Mouse (Mus musculus) ES-Bruce4 (cell line): ENCODE measurements around the gene Tbc1d22a. TPM values are rescaled to one million over a fixed set of nuclear protein-coding genes. Genes with fewer than 3 reads are reported as not detected.

Source experiments
- H3K27ac ChIP-seq: 2 replicates; pipeline ENCODE4 v1.5.1; 2012; ENCODE audit warnings: low read length, inconsistent platforms; ENCODE audit not compliant: insufficient read depth
- H3K27me3 ChIP-seq: 2 replicates; pipeline ENCODE4 v1.6.1; 2012; ENCODE audit warnings: mild to moderate bottlenecking, low read length, inconsistent platforms; ENCODE audit not compliant: control insufficient read depth, poor library complexity, insufficient read depth, severe bottlenecking
- H3K36me3 ChIP-seq: 2 replicates; pipeline ENCODE4 v1.6.1; 2012; ENCODE audit warnings: inconsistent platforms, mild to moderate bottlenecking, low read length, moderate library complexity; ENCODE audit not compliant: control insufficient read depth, poor library complexity, insufficient read depth, severe bottlenecking
- H3K4me1 ChIP-seq: one replicate; pipeline ENCODE4 v1.8.1; 2011; ENCODE audit warnings: low read length; ENCODE audit not compliant: control insufficient read depth, insufficient read depth
- H3K4me3 ChIP-seq: 2 replicates; pipeline ENCODE4 v1.5.1; 2011; ENCODE audit warnings: low read depth, mild to moderate bottlenecking, low read length
- H3K9ac ChIP-seq: 2 replicates; pipeline ENCODE4 v1.6.1; 2012; ENCODE audit warnings: low read depth, mild to moderate bottlenecking, inconsistent platforms; ENCODE audit not compliant: poor library complexity, severe bottlenecking
- H3K9me3 ChIP-seq: replicated peaks from 2 replicates; pipeline ENCODE4 v1.6.1; 2012; ENCODE audit warnings: mild to moderate bottlenecking, low read length, inconsistent platforms; ENCODE audit not compliant: control insufficient read depth, poor library complexity, insufficient read depth, severe bottlenecking
- CTCF ChIP-seq: IDR thresholded peaks from one replicate; pipeline ENCODE4 v1.8.1; 2011; ENCODE audit warnings: low read depth, low read length
- EP300 ChIP-seq: IDR thresholded peaks from 2 replicates; pipeline ENCODE4 v1.6.1; 2011; ENCODE audit warnings: low read depth, low read length; ENCODE audit not compliant: insufficient read depth
- POLR2A ChIP-seq: IDR thresholded peaks from one replicate; pipeline ENCODE4 v1.8.1; 2011; ENCODE audit warnings: low read length; ENCODE audit not compliant: insufficient read depth
- polyA plus RNA-seq: library from polyadenylated mRNA; stranded (reverse); fragments of >200 nt; gene quantifications from 2 replicates; pipeline ENCODE4 v1.2.4, GENCODE M21; 2011; ENCODE audit warnings: low read depth; ENCODE audit not compliant: missing spikeins, insufficient read depth, insufficient read length

Gene Tbc1d22a
- polyA plus RNA-seq, 1 experiment, result 14.1 TPM

GRCm38 (mm10) chr15:86294426-86294825, 80.2 kb downstream of the Tbc1d22a start:
- no peaks in the 10 kb centered on the region for H3K4me1 ChIP-seq
- no peak overlapping the region for H3K4me3 ChIP-seq
- H3K27ac ChIP-seq, result no peak overlapping the region
- no peak overlapping the region for H3K9ac ChIP-seq
- no peaks in the 10 kb centered on the region for H3K9me3 ChIP-seq
- no peak for TF ChIP-seq POLR2A
- no peak for TF ChIP-seq EP300
- TF ChIP-seq CTCF, result no peak
- no peaks in the 10 kb centered on the region for H3K36me3 ChIP-seq
- H3K27me3 ChIP-seq, result no peaks in the 10 kb centered on the region

- Histone ChIP-seq H3K27me3 (no peaks in the 10 kb centered on the region), H3K27ac (no peak overlapping the region), H3K4me3 (no peak overlapping the region), H3K9ac (no peak overlapping the region), H3K36me3 (no peaks in the 10 kb centered on the region), H3K9me3 (no peaks in the 10 kb centered on the region), H3K4me1 (no peaks in the 10 kb centered on the region)
- TF ChIP-seq CTCF (no peak), EP300 (no peak), POLR2A (no peak)
Observed at GRCm38 (mm10) chr15:86295722-86296288, 81.5 kb downstream of the Tbc1d22a start.

- no peak overlapping the region for H3K4me3 ChIP-seq
- no peaks in the 10 kb centered on the region for H3K9me3 ChIP-seq
- no peak overlapping the region for H3K9ac ChIP-seq
- no peak overlapping the region for H3K27ac ChIP-seq
- H3K36me3 ChIP-seq, result no peaks in the 10 kb centered on the region
- H3K4me1 ChIP-seq, result no peaks in the 10 kb centered on the region
- no peak for TF ChIP-seq EP300
- no peak for TF ChIP-seq POLR2A
- no peak for TF ChIP-seq CTCF
- H3K27me3 ChIP-seq, result no peaks in the 10 kb centered on the region
Observed at GRCm38 (mm10) chr15:86297281-86297680, 83.0 kb downstream of the Tbc1d22a start.

DNA sequence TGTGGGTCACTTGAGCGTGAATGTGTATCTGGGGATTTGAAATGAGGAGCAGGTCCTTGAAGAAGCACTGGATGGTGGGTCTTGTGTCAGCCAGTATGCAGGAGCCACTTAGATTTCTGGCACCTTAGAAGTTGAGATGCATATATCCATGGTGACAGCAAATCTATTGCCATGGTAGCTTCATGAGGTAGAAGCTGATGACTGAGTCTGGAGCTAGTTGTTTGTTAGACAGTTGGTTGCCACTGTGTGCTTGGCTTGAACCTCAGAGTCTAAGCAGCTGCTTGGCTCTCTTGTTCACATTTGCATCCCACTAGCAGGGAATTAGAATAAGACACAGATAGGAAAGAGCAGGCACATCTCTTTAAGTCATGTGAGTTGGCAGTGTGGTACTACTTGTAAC, 89.6 kb downstream of the Tbc1d22a start:
- no peak overlapping the region for H3K4me3 ChIP-seq
- no peaks in the 10 kb centered on the region for H3K36me3 ChIP-seq
- TF ChIP-seq CTCF (no peak), EP300 (no peak), POLR2A (no peak)
- H3K4me1 ChIP-seq, result no peaks in the 10 kb centered on the region
- no peaks in the 10 kb centered on the region for H3K9me3 ChIP-seq
- no peaks in the 10 kb centered on the region for H3K27me3 ChIP-seq
- no peak overlapping the region for H3K9ac ChIP-seq
- no peak overlapping the region for H3K27ac ChIP-seq

GRCm38 (mm10) chr15:86304861-86305260, 90.6 kb downstream of the Tbc1d22a start:
- no peaks in the 10 kb centered on the region for H3K36me3 ChIP-seq
- no peak overlapping the region for H3K27ac ChIP-seq
- no peak overlapping the region for H3K9ac ChIP-seq
- TF ChIP-seq CTCF (no peak), EP300 (no peak), POLR2A (no peak)
- no peak overlapping the region for H3K4me3 ChIP-seq
- H3K4me1 ChIP-seq, result no peaks in the 10 kb centered on the region
- no peaks in the 10 kb centered on the region for H3K27me3 ChIP-seq
- no peaks in the 10 kb centered on the region for H3K9me3 ChIP-seq

GRCm38 (mm10) chr15:86305290-86305689, 91.0 kb downstream of the Tbc1d22a start:
- Histone ChIP-seq H3K9me3 (no peaks in the 10 kb centered on the region), H3K9ac (no peak overlapping the region), H3K27me3 (no peaks in the 10 kb centered on the region), H3K4me1 (no peaks in the 10 kb centered on the region), H3K36me3 (no peaks in the 10 kb centered on the region), H3K27ac (no peak overlapping the region), H3K4me3 (no peak overlapping the region)
- no peak for TF ChIP-seq EP300
- TF ChIP-seq POLR2A, result no peak
- no peak for TF ChIP-seq CTCF
